Comparison of ENCODE assay signal across 23 mouse cellular contexts in the genomic region with DNA sequence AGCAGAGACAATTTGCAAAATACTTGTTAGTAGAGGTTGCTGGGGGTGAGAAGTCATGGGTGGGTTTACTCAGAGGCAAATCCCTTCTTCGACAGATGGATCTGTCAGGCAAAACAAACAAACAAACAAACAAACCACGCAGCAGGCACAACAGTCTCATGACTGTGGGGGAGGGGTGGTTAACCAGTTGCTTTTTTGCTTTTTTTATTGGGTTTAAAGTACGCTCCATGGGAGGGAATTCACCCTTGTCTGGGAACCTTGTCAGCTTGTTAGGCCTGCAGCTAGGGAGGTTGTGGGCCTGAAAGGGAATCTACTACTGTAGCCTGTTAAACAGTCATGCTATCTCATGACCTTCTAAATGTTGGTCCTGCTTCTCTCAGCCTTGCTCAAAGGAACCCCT. TPM values are rescaled to one million over a fixed set of nuclear protein-coding genes. Genes with fewer than 3 reads are reported as not detected.
DNase-seq lines count a peak whose midpoint lies in the region; ATAC-seq lines count a peak whose summit lies in the region.
"Had no signal": no experiment of that assay in that cellular context is flagged by ENCODE, and none has a peak within 500 bp of the region (broad histone marks: within the 10 kb centered on the region; RNA-seq: fewer than 3 reads in every experiment).

No protein-coding gene starts in this region.

- H3K4me2 ChIP-seq in kidney, embryonic 16.5 days (replicated peaks; ENCODE audit: low read depth, low read length): no peak overlapping the region
- H3K4me2 ChIP-seq in midbrain, embryonic 13.5 days (replicated peaks): no peak overlapping the region
- H3K4me2 ChIP-seq in midbrain, embryonic 14.5 days (ENCODE audit: low read length): no peak overlapping the region
- H3K4me2 ChIP-seq: forebrain, embryonic 13.5 days; heart, embryonic 13.5 days; hindbrain, embryonic 14.5 days had no signal

- peaks cover 4% of the 10 kb centered on the region; the same call in 1 of the 2 replicates for H3K9me3 ChIP-seq in kidney, embryonic 16.5 days (ENCODE audit: low read length)
- H3K9me3 ChIP-seq in midbrain, embryonic 13.5 days: no peaks in the 10 kb centered on the region
- H3K9me3 ChIP-seq in midbrain, embryonic 14.5 days (ENCODE audit: control insufficient read depth, low read length): no peaks in the 10 kb centered on the region
- H3K9me3 ChIP-seq: forebrain, embryonic 10.5 days; forebrain, embryonic 13.5 days; heart, embryonic 10.5 days; heart, embryonic 13.5 days had no signal

- H3K4me1 ChIP-seq in kidney, embryonic 16.5 days (ENCODE audit: insufficient read depth, low read length): no peaks in the 10 kb centered on the region
- no peaks in the 10 kb centered on the region for H3K4me1 ChIP-seq in midbrain, embryonic 13.5 days (replicated peaks)
- no peaks in the 10 kb centered on the region for H3K4me1 ChIP-seq in midbrain, embryonic 14.5 days (ENCODE audit: control insufficient read depth, insufficient read depth, low read length)
- H3K4me1 ChIP-seq: forebrain, embryonic 10.5 days; forebrain, embryonic 13.5 days; heart, embryonic 10.5 days; heart, embryonic 13.5 days had no signal

- no peak for ATAC-seq in kidney, embryonic 16.5 days (ENCODE audit: low FRiP score, low TSS enrichment)
- peak; percentile 17; the same call in 1 of the 2 replicates for ATAC-seq in midbrain, embryonic 13.5 days
- ATAC-seq in midbrain, embryonic 14.5 days (ENCODE audit: low FRiP score, low TSS enrichment): no peak
- ATAC-seq: CD4-positive, CD25-positive, alpha-beta regulatory T cell, adult 4 months; forebrain, embryonic 13.5 days; forebrain, embryonic 16.5 days had no signal

- no peak overlapping the region for H3K27ac ChIP-seq in kidney, embryonic 16.5 days (ENCODE audit: low read length)
- H3K27ac ChIP-seq in midbrain, embryonic 13.5 days: no peak overlapping the region
- no peak overlapping the region for H3K27ac ChIP-seq in midbrain, embryonic 14.5 days (replicated peaks; ENCODE audit: low read depth, low read length)
- H3K27ac ChIP-seq: forebrain, embryonic 10.5 days; forebrain, embryonic 13.5 days; heart, adult 2 months; heart, embryonic 10.5 days; heart, embryonic 13.5 days; hindbrain, embryonic 14.5 days had no signal

- H3K4me3 ChIP-seq in kidney, embryonic 16.5 days (ENCODE audit: low read length): no peak overlapping the region
- no peak overlapping the region for H3K4me3 ChIP-seq in midbrain, embryonic 13.5 days (replicated peaks)
- H3K4me3 ChIP-seq in midbrain, embryonic 14.5 days (replicated peaks; ENCODE audit: low read depth, low read length): no peak overlapping the region
- H3K4me3 ChIP-seq: forebrain, embryonic 10.5 days; forebrain, embryonic 13.5 days; heart, adult 2 months; heart, embryonic 10.5 days; heart, embryonic 13.5 days had no signal

- H3K9ac ChIP-seq in kidney, embryonic 16.5 days (replicated peaks; ENCODE audit: low read length): no peak overlapping the region
- H3K9ac ChIP-seq in midbrain, embryonic 13.5 days (replicated peaks): no peak overlapping the region
- H3K9ac ChIP-seq in midbrain, embryonic 14.5 days (replicated peaks; ENCODE audit: low read length): no peak overlapping the region
- H3K9ac ChIP-seq: forebrain, embryonic 13.5 days; heart, embryonic 13.5 days; hindbrain, embryonic 14.5 days had no signal

- H3K27me3 ChIP-seq in kidney, embryonic 16.5 days (ENCODE audit: insufficient read depth, low read length): no peaks in the 10 kb centered on the region
- H3K27me3 ChIP-seq in midbrain, embryonic 13.5 days: no peaks in the 10 kb centered on the region
- no peaks in the 10 kb centered on the region for H3K27me3 ChIP-seq in midbrain, embryonic 14.5 days (ENCODE audit: control insufficient read depth, insufficient read depth, low read length)
- H3K27me3 ChIP-seq: forebrain, embryonic 13.5 days; heart, embryonic 13.5 days had no signal

- WGBS in kidney, embryonic 16.5 days: 53% methylated on average over 3 of the region's 3 CpGs
- WGBS in midbrain, embryonic 13.5 days: 66% methylated on average over 3 of the region's 3 CpGs
- 60% methylated on average over 3 of the region's 3 CpGs for WGBS in midbrain, embryonic 14.5 days

- DNase-seq in kidney, adult 11 months: peak; percentile 26
- DNase-seq in kidney, adult 9 months: peak; percentile 77
- no peak for DNase-seq in kidney, postnatal 4 days
- no peak for DNase-seq in midbrain, embryonic 14.5 days
- DNase-seq: adrenal gland, adult 2 months; adrenal gland, postnatal 14 days; cerebellum, adult 18-20 months; cerebellum, adult 9-10 months; cerebellum, postnatal 14 days; gastrocnemius, postnatal 10 days; gastrocnemius, postnatal 36 days; heart, adult 2 months; heart, postnatal 14 days; heart, postnatal 4 days had no signal

- no peaks in the 10 kb centered on the region for H3K36me3 ChIP-seq in kidney, embryonic 16.5 days (ENCODE audit: insufficient read depth, low read length)
- no peaks in the 10 kb centered on the region for H3K36me3 ChIP-seq in midbrain, embryonic 13.5 days
- H3K36me3 ChIP-seq in midbrain, embryonic 14.5 days (ENCODE audit: control insufficient read depth, insufficient read depth, low read length): no peaks in the 10 kb centered on the region
- H3K36me3 ChIP-seq: forebrain, embryonic 10.5 days; heart, embryonic 10.5 days; heart, embryonic 13.5 days had no signal

RNA-seq across cellular contexts. Expression of gene Plekha5, which starts 57.1 kb away (rescaled TPM):
- 45.4 and 46.5 TPM in 2 replicates for polyA plus RNA-seq in kidney, embryonic 16.5 days (2015; fragmentation: Nextera tagmentation; extraction: Ambion mirVana)
- polyA plus RNA-seq in midbrain, embryonic 13.5 days (2015; fragmentation: Nextera tagmentation; extraction: Ambion mirVana): 39.9 and 41.8 TPM in 2 replicates
- polyA plus RNA-seq in midbrain, embryonic 14.5 days (2014; fragmentation: Nextera tagmentation; extraction: Ambion mirVana): 45.1 and 50.7 TPM in 2 replicates

Comparison
In these comparisons a context has a peak if more than half of its experiments do, and no peak if none do; other contexts are left out.
1. DNase-seq: peak in kidney, adult 11 months (single experiment) and kidney, adult 9 months (single experiment); none in kidney, postnatal 4 days (0 of 2) and midbrain, embryonic 14.5 days (single experiment).